Mouse (Mus musculus): ENCODE measurements at regions not wholly inside any gene's neighbourhood (a gene's known extent, or its start where the extent isn't known, plus 50 kb on each side); places are given as distances from the start of the nearest gene placed in this dataset.
A peak's percentile ranks its signal among the peaks of the same experiment; 100 is the strongest.

DNA sequence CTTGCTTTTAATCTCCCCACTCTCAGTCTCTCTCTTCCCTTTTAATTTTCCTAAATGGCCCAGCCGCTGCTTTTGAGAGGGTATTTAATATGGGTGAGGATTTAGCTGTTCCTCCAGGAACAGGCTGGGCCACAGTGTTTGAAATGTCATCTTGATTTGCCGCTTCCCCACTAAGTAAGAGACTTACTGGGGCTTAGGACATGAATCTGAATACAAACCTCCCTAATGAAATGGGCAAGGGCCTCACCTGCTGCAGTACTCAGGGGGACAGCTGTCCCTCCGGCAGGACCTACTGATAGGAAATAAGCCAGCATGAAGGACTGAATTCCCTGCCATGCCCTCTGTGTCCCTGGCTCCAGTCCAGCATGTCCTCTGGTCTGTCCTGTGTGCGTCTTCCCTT lies 50.6 kb upstream of the Prr23a1 start:
- DNase-seq = no peak

DNA sequence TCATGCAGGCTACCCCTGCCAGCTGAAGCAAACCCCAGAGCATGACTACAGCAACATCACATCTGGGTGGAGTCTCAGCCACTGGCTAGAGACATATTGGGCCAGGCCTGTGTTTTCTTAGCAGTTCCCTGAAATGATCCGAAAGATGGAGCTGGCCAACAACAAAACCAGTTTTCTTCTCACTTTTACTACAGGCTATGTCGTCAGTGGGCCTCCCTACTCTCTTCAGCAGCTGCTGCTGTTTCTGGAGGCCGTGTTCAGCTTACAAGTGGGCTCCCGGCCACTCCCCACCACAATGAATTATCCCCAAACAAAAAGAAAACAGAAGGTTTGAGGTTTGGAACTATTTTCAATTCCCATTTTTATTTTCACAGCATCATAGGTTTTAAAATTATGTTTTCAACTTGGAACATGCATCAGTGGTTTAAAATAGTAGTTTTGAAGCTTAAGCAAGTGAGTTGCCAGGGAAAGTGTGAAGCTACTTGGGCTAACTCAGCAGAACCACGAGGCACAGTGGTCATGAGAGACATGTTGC lies 68.6 kb upstream of the Prr23a1 start:
- DNase-seq = no peak

DNA sequence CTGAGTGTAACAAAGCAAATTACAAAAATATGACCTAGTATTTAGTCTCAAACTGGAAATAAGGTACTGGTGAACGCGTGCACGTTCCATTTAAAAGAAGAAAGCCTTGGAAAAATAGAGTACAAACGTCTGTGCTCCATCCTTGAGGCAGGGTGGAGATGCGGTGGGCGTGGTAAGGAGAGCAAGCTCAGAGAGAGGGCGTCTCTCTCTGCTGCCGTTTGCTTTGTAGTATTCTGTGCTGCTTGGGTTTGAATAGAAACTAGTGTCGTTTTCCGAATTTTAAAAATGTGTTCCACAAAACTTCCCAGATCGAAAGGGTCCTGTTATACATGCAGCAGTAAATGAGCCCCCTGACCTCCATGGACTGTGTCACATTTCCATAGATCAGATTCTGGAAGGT lies 69.1 kb upstream of the Prr23a1 start:
- DNase-seq = no peak

DNA sequence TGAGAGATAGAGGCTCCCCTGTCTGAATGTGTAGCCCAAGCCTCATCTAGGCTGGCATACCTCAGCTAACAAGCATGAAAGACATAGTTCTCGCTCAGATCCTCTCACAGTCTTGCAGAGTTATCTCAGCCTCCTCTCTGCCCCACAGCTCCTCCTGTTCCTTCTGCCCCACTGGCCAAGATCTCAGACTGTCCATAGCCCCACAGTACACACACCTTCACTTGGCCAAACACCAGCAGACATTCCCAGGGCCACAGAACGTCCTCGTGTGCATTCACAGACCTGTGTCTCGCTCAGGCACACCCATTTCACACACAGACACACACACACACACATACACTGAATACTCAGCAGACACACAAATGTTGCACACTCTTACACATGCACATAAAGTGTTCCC lies 87.5 kb upstream of the Prr23a1 start:
- DNase-seq = no peak

DNA sequence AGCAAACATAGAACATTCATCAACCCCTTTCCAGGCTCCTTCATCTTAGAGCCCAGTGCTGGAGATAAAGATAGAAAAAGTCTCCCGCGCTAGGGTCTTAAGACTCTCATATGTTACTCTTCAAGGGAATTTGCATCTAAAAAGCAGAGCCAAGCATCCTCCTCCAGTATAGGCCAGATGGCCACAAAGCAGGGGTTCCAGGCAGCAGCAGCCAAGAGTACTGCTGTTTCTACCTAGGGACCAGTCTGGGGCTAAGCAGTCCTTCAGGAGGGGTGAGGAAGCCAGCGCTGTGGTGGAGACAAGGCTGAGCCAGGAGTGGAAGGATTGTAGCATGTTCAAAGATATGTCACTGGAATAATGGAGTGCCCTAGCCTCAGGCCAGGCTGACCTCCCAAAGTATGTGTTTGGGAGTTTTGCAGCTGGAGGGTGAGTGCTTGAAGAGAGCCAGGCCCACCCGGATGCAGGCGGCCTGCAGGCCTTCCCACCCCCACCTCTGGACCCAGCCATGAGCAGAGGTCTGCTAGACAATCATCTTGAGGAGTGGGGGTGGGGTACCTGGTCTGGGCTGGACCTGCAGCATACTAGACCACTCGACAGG lies 88.8 kb upstream of the Prr23a1 start:
- no peak for DNase-seq

DNA sequence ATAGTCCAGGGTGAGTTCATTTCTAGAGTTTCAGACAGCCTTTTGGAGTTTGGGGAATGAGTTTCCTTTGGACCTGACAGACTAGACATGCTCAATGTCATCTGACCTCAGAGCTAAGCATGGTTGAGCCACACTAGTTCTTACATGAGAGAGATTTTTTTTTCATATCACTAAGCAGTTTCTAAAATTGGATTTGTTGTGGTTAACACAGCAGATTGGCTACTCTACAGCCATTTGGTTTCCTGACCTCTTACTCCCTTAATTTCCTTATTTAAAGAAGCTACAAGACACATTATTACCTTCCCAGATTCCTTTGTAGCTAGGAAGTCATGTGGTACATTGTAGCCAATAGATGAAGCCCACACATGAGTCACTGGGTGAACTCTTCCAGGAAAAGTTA lies 98.5 kb upstream of the Prr23a1 start:
- no peak for DNase-seq

DNA sequence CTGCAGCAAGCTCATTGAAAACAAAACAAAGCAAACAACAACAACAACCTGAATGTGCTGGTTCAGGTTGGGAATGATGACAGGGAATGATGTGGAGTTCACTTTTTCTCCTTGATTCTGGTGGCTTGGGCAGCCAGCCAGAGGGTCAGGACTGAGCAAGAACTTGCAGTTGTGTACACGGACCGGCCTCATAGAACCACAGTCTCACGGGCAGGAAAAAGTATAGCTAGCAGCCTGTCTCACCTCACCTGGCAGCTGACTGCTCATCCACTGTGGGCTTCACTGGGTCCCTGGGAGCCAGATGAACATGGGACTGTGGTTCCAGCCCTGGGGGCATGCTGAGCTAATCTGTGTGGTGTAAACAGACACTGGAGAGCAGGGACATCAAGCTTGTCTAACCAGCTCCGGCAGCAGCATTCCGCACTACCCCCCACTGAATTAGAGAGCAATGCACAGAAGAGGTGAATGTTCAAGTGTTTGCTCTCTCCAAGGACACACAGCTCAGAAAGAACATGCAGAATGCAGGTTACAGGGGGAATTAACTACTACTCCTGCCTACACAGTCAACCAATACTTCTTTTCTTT lies 114.9 kb upstream of the Prr23a1 start:
- DNase-seq = no peak

DNA sequence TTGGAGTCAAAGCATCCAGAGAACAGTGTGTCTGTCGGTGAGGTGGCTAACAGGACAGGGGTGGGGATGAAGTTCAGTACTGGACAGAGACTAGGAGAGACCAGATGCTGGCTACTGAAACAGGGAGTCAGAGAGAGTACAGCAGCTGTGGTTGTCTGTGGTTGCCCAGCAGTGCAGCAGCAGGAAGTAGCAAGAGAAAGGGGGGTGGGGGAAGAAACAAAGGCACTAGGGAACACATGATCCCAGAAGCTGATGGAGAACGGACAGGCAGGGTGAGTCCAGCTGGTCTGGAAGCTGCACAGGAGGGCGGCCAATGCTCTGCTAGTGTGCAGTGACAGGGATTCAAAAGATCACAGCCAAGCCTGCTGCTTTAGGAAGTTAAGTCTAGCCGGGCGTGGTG lies 115.7 kb upstream of the Prr23a1 start:
- no peak for DNase-seq

DNA sequence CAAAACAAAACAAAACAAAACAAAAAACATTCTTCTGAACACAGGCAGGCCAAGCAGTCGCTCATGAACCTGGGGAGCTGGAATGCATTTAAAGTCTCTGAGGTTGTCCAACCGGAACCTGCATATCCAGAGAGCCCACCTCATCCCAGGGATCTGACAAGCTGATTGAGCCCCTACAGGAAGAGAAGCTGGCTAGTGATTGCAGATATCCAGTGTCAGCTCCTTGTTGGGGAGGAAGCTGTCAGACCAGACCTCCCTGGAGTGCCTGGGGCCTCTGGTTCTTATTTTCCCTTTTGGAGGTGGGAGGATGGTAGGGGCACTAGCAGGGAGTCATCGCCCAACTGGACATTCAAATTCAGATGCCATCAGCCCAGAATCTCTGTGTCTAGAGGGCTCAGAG lies 119.4 kb upstream of the Prr23a1 start:
- DNase-seq = no peak

DNA sequence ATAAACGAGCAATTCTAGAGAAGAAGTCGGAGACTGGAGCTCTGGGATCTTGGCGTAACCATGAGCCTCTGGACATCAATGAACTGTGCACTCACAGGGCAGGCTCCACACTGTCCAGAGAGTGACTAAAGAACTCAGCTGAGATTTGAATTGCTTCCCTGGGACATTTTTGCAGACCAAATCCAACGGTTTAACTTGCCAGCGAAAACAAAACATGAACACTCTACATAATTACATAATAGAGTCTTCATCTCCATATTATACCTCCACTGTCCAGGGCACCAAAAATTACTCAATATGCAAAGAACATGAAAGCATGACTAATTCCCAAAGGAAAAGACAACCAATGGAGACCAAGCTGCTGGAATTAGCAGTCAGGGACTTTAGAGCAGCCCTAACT lies 119.9 kb upstream of the Mrps22 start:
- DNase-seq = no peak

DNA sequence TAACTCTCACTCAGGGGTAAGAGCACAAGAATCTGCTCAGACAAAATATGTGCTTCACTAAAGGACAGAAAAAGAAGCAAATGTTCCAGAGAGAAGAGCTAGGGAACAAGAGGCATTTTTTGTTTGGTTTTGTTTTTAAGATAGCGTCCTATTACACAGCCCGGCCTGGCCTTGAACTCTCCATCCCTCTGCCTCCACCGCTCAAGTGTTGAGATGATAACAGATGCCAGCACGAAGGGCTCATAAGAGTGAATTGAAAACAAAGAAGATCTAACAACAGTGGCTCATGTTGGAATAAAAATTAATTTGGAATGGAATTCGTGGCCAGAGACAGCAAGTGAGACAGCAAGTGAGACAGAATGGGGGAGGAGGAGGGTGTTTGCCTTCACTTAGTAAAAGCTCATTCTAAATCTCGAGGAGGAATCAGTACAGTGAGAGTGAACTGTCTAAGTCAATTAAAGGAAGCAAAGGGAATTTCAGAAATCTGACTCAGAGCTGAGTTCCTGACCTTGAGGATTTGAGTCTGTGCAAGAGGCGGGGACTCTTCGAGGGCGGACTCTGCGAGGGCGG lies 116.3 kb upstream of the Mrps22 start:
- no peak for DNase-seq

DNA sequence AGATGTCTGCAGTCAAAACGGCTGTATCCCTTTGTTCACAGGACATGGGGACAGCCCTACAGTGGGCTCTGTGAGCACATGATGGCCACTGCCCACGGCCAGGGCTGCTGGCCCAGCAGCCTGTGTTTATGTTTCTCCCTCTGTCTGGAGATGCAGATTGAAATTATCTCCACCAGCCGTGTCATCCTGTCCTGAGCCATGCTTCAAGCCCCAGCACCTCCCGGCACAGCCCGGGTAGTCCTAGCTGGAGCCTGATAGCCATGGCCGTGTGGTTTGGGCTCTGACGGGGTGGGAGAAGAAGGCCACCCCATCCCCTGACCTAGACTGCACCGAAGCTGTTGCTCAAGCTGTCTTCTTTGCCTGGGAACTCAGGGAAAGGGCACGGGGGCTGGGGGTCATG lies 113.2 kb upstream of the Mrps22 start:
- no peak for DNase-seq

DNA sequence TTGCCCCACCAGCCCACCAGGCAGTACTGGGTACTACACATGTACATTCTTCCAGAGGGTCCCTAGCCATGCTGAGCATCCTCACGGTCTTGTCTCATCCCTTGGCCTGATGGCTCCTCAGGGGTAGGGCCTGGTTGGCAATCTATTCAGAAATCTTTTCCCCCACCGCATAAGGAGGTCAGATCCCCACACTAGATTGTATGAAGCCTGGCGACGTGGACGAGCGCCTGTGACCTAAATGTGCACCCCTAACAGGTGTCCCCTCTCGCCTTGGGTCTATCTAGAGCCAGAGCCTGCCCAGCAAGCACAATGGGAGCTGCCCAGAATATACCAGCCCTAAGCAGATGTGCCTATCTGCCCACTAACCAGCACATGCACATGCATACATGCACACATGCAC lies 111.4 kb upstream of the Mrps22 start:
- no peak for DNase-seq

DNA sequence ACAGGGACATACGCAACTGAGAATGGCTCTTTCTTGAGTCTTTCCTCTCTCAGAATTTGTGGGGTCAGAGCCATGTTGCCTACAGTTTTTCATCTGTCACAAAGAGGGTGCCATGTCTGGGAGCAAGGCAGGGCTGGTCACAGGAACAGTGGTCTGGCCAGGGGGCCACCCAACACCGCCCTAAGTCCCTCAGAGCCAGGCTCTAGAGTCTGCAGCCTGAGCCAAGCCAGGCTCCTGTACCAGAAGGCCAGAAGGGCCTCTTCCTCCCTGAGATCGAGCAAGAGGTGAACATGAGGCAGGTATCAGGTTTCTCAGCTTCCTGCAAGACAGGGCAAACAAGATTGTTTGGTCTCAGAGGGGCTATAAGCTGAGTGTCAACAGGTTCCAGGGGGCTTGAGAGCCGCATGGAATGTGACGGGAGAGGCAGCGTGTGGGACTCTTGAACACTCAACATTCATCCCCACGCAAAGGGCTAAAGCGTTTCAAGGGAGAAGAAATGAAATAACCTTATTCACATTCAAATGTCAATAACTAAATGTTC lies 110.6 kb upstream of the Mrps22 start:
- no peak for DNase-seq

DNA sequence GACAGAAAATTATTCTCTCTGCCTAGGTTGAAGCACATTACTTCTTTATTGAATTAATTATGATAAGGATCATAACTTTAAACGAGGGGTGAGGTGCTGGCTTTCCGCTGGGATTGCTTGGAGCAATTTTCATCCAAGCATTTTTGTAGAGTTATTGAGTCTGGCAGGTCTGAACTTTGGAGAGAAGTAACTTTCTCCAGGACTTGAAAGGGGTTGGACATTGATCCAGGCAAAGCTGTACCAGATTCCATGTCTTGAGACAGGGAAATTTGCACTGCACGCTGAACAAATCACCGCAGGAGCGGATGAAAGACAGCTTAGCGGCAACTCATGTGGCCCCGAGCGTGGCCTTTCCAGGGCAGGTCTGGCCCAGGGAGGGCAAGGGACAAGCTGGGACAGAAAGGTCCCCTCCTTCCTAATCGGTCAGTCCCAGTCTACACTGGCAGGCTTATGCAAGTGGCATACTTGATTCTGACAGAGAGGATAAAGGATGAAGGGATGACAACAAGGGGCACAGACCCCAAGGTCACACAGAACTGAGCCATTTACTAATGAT lies 108.8 kb upstream of the Mrps22 start:
- no peak for DNase-seq

DNA sequence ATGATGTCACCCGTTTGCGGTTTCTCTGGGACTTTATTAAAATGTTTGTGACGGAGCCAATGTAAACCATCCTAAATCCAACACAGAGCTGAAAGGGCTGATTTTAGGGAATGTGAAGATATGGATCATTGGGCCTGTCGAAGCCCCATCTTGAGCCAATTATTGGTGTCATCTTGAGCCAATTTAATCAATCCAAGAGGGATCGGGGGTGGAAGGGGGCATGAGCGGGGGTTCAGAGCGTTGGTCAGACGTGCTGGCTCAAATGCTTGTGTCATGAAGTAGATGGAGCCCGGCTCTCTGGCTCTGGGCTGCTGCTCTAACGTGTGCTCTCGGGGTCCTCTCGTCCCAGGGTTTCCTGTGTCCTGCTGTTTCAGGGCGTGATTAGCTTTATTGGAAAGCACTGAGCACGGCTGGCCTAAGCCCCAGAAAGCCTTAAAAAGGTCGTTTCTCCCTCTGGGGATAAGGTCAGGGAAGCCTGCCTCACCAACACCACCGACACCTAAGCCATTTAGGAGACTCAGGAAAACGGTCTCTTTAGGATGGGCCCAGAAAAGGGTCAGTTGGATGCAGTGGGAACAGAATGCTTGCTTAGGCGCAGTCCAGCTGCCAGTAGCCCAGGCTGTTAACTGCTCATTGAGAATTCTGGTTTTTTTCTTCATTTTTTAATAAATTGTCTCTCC lies 106.7 kb upstream of the Mrps22 start:
- no peak for DNase-seq

DNA sequence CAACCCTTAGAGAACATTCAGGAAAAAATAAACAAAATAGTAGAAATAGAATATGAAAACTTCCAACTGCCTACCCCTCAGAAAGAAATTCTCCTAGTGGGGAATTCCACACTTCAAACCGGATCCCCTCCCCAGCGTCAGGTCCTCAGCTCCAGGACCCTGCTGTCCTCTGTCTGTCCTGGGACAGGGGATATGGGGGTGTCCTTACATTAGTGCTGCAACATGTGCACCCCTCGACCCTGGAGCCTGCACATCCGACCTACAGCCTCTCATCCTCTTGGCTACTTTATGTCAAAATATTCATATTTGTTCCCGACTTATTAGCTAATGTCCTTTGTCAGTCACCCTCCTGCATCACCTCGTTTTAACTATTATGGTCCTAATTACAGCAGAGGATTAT lies 106.0 kb upstream of the Mrps22 start:
- no peak for DNase-seq

DNA sequence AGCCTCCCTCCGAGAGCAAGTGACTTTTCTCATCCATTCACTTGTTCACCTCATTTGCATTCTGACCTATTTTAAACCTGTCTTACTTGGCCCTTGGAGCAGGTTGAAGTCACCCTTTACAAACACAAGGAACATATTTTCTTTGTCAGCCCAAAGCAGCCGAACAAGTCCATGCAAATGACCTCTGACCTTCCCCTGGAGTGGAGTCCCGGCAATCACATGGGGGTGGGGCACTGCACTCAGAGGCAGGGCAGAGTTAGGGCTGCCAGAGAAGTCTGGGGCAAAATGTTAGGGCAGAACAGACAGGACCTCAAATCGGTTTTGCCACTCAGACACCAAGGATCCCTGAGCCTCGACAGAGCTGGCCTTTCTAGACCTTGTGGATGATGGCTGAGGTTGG lies 102.7 kb upstream of the Mrps22 start:
- DNase-seq = no peak

DNA sequence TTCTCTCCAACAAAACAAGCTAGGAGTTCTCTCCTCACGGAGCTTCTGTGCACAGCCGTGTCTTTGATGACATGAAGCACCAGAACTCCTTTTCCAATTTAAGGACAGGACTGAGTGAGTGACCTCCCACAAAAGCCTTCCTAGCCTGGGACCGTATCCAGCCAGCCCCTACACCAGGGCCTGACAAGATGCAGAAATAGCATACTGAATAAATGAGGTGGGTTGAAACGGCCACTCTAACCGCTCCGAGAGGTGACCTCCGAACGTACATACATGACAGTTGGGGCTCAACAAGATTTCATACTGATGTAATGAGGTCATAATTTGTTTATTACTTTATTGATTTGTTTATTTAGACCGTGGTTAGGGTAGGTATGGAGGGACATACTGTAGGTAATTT lies 101.9 kb upstream of the Mrps22 start:
- DNase-seq = no peak

DNA sequence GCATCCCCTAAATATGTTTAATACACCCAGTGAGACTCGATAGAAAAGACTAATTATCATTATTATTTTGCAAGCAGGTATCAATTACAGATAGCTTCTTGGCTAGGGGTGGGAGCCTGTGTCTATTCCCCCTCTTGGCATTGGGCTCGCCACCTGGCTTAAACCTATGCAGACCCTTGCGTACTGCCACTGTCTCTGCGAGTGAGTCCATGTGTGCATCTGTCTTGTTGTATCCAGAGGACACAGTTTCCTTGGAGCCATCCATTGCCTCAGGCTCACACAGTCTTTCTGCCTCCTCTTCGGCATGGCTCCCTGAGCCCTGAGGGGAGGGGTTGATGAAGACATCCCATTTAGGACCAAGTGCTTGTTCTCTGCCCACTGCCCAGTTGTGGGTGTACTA lies 99.1 kb upstream of the Mrps22 start:
- DNase-seq = no peak

DNA sequence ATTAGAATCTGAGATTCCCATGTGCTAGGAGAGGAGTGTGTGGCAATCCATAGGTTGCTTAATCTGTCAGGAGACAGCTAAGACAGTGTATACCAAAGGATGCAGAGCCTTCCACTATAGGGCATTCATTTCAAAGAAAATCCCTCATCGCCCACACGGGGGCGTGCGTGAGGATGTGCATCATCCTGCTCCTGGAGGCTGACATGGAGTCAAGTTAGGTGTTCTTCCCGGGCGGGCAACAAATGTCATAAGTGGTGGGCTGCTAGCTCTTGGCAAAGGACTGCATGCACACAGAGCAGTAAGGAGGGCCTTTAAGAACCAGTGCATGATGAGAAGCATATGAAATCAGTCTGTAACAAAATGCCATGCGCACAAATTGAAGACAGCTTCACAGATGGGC lies 95.7 kb upstream of the Mrps22 start:
- DNase-seq = peak; percentile 25 to 27

DNA sequence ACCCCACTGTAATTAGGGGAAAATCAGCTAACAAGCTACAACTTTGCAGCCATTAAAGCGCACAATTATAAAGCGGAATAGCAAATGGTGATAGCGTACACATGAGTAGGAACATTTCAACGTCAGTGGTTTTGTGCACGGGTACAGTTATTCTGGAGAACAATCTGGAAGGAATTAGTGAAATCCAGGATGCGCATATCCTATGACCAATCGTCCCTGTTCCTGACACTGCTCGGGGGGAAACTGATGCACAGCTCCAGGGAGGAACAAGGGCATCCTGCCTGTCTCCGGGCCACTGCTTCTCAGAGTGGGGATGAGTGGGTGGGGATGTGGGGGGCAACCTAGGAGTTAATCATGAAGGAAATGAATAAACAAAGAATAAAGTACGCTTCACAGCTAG lies 93.6 kb upstream of the Mrps22 start:
- DNase-seq = no peak

DNA sequence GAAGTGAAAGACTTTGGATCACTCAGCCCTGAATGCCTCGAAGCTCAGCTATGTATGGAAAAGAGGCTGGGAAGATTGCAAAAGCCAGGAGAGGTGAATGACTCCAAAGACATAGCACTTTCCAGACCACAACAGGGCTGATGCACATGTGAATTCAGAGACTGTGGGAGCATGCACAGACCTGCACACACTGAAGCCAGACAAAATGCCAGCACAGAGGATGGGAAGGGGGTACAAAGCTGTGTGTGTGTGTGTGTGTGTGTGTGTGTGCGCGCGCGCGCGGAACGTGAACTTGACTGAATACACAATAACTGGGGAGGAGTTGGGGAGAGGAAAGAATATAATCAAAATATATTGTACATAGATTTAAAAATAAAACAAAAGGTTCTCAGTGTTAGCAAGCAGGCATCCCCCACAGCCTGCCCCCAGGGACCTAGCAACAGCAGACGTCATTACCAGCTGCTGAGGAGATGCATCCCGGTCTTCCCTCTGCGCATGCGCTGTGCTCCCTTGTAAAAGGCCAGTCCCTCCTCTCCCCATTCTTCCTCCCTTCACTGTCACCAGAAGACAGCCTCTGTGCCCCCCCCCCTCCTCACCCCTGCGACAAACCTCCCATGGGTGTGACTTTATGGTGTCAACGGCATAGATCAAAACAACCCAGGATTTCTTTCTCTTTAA lies 89.5 kb upstream of the Mrps22 start:
- DNase-seq = peak; percentile 84 to 89
